Mouse (Mus musculus): ENCODE measurements around the gene Dab1.

- TF ChIP-seq POLR2A (IDR thresholded peaks at IDR 0.05; ENCODE audit: insufficient read depth, low read depth, low read length) (no peak), CTCF (IDR thresholded peaks at IDR 0.05; ENCODE audit: insufficient read depth, low read depth, low read length) (no peak)
These were observed 238.0 kb downstream of the Dab1 start for GRCm38 (mm10) chr4:103857173-103857572.

All from olfactory bulb, adult 2 months (tissue).